Mouse (Mus musculus) liver, postnatal 0 days (tissue): Measurements from ENCODE around the gene Esp8.

Source experiments
- CTCF ChIP-seq: sonication (generic); IDR thresholded peaks from 2 replicates; pipeline ENCODE4 v1.5.1; 2016; ENCODE audit warnings: antibody characterized with exemption, low read depth
- EP300 ChIP-seq: IDR thresholded peaks from 2 replicates; pipeline ENCODE4 v1.6.1; 2016; ENCODE audit warnings: antibody characterized with exemption, low read depth, mild to moderate bottlenecking

DNA sequence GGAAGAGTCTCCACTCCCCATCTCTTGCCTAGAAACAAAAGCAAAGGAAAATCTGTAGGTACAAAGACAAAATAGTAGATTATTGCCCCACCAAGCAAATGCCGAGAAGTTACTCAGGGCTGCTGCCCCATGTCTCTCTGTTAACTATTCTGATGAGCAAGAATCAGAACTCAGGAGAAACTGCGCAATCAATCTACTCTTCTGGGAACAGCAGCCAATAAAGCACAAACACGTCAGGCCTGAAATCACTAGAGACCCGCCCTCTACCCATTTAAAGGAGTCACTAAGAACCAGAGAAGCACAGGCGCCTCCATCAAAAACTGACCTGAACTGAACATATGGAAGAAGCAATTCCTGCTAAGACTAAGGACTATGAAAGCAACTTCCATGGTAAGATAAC lies 41.4 kb downstream of the Esp8 start, which contains the start of gene Esp6:
- TF ChIP-seq CTCF, result no peak
- TF ChIP-seq EP300, result no peak
